Mouse (Mus musculus) testis, postnatal 14 days (tissue): ENCODE results near the gene Vmn2r65.

Source experiments
- DNase-seq: peaks from one replicate; pipeline ENCODE4 v3.0.0; 2021; ENCODE audit warnings: low spot score

The Vmn2r65 gene

GRCm38 (mm10) chr7:84964015-84964414 is at the start of gene Vmn2r65:
Gene Vmn2r65, minus strand, starts transcription at chr7:84964115.
- DNase-seq: no peak

GRCm38 (mm10) chr7:85012168-85012567 is 48.3 kb upstream of the Vmn2r65 start, which contains the start of gene Vmn2r66:
Gene Vmn2r66, minus strand, starts transcription at chr7:85012268.
- DNase-seq: no peak

DNA sequence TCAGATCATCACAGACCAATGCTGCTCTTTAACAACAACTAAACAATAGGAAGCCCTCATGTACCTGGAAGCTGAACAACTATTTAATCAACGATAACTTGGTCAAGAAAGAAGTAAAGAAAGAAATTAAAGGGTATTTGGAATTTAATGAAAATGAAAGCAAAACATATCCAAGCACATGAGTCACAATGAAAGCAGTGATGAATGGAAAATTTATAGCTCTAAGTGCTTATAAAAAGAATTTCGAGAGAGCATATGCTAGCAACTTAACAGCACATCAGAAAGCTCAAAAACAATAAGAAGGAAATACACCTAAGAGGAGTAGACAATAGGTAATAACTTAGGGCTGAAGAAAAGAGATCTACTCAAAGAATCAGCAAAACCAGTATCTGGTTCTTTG is 32.8 kb upstream of the Vmn2r65 start:
- no peak for DNase-seq
